Mouse (Mus musculus) heart, embryonic 14.5 days (tissue): ENCODE measurements at regions not wholly inside any gene's neighbourhood (a gene's known extent, or its start where the extent isn't known, plus 50 kb on each side); places are given as distances from the start of the nearest gene placed in this dataset.

Experiments used
- ATAC-seq: fragments of 200-750 bp; cut with Nextera tagmentation; 2 replicates; pipeline ENCODE4 v1.8.0; 2017; ENCODE audit warnings: low read depth, moderate TSS enrichment; ENCODE audit not compliant: insufficient number of reproducible peaks, insufficient read depth, low FRiP score
- H3K27ac ChIP-seq, 2 experiments: fragments of 200-500 bp in 1 of 2; fragments of 300-500 bp in 1 of 2; sonication (generic) in 1 of 2; replicated peaks in 1 of 2; 2 replicates each; pipeline ENCODE4 v1.5.1; 2012 to 2014; ENCODE audit warnings: low read depth in 2 of 2, low read length in 2 of 2, control low read depth in 1 of 2, mild to moderate bottlenecking in 1 of 2, mixed read lengths in 1 of 2; ENCODE audit not compliant: control insufficient read depth in 1 of 2, insufficient read depth in 1 of 2
- H3K27me3 ChIP-seq: fragments of 300-500 bp; sonication (generic); 2 replicates; pipeline ENCODE4 v1.6.1; 2014; ENCODE audit warnings: mild to moderate bottlenecking, low read length, control low read depth; ENCODE audit not compliant: control insufficient read depth, insufficient read depth
- H3K36me3 ChIP-seq: fragments of 300-500 bp; sonication (generic); 2 replicates; pipeline ENCODE4 v1.6.1; 2014; ENCODE audit warnings: mild to moderate bottlenecking, control low read depth, low read length, mixed read lengths; ENCODE audit not compliant: control insufficient read depth, insufficient read depth
- H3K4me1 ChIP-seq, 2 experiments: fragments of 200-500 bp in 1 of 2; fragments of 300-500 bp in 1 of 2; sonication (generic) in 1 of 2; 2 replicates each; pipeline ENCODE4 v1.6.1; 2012 to 2014; ENCODE audit warnings: low read length in 2 of 2, control low read depth in 1 of 2, mixed read lengths in 1 of 2; ENCODE audit not compliant: control insufficient read depth in 2 of 2, insufficient read depth in 2 of 2
- H3K4me2 ChIP-seq: fragments of 300-500 bp; sonication (generic); 2 replicates; pipeline ENCODE4 v1.6.1; 2014; ENCODE audit warnings: mild to moderate bottlenecking, low read length
- H3K4me3 ChIP-seq, 2 experiments: fragments of 200-500 bp in 1 of 2; fragments of 300-500 bp in 1 of 2; sonication (generic) in 1 of 2; 2 replicates each; pipeline ENCODE4 v1.5.1; 2012 to 2014; ENCODE audit warnings: low read length in 2 of 2, mild to moderate bottlenecking in 2 of 2, control low read depth in 1 of 2, low read depth in 1 of 2, moderate library complexity in 1 of 2; ENCODE audit not compliant: control insufficient read depth in 1 of 2, insufficient read depth in 1 of 2
- H3K9ac ChIP-seq: fragments of 300-500 bp; sonication (generic); 2 replicates; pipeline ENCODE4 v1.6.1; 2014; ENCODE audit warnings: mild to moderate bottlenecking, low read length
- H3K9me3 ChIP-seq: fragments of 300-500 bp; sonication (generic); 2 replicates; pipeline ENCODE4 v1.6.1; 2016; ENCODE audit warnings: low read length, control low read depth; ENCODE audit not compliant: control insufficient read depth
- WGBS: fragments of 180-500 bp; shearing (Covaris S2); extraction: QIAGEN DNeasy Blood & Tissue Kit; methylation state at CpG from one replicate; pipeline ENCODE4 v1.1.7; 2014; 5-methylcytosine and 5-hydroxymethylcytosine counted together

GRCm38 (mm10) chr2:128379151-128379550 is 211.9 kb upstream of the Spdye4c start:
- H3K4me3 ChIP-seq = no peak overlapping the region
- H3K4me2 ChIP-seq = peak overlapping the region; percentile 27
- no peaks in the 10 kb centered on the region for H3K27me3 ChIP-seq
- no peak overlapping the region for H3K27ac ChIP-seq
- no peak for ATAC-seq
- H3K4me1 ChIP-seq = peaks cover 8 to 16% of the 10 kb centered on the region in 2 experiments; a peak in 3 of 4 replicates
- H3K36me3 ChIP-seq = no peaks in the 10 kb centered on the region
- 84% methylated on average over 8 of the region's 8 CpGs for WGBS
- H3K9ac ChIP-seq = no peak overlapping the region
- H3K9me3 ChIP-seq = no peaks in the 10 kb centered on the region

- H3K9ac ChIP-seq = no peak overlapping the region
- H3K9me3 ChIP-seq = no peaks in the 10 kb centered on the region
- no peak for ATAC-seq
- H3K4me3 ChIP-seq = no peak overlapping the region
- H3K27me3 ChIP-seq = no peaks in the 10 kb centered on the region
- no peaks in the 10 kb centered on the region for H3K36me3 ChIP-seq
- peaks cover 8 to 16% of the 10 kb centered on the region in 2 experiments; a peak in 3 of 4 replicates for H3K4me1 ChIP-seq
- WGBS = 23% methylated on average over 8 of the region's 8 CpGs
- peak overlapping the region; percentile 27 for H3K4me2 ChIP-seq
- no peak overlapping the region for H3K27ac ChIP-seq
Observed at GRCm38 (mm10) chr2:128379554-128379953, 211.5 kb upstream of the Spdye4c start.

GRCm38 (mm10) chr2:128380581-128380980 is 210.4 kb upstream of the Spdye4c start:
- ATAC-seq = no peak
- Histone ChIP-seq H3K4me3 (no peak overlapping the region), H3K4me1 (peaks cover 8 to 16% of the 10 kb centered on the region in 2 experiments; a peak in 3 of 4 replicates), H3K27me3 (no peaks in the 10 kb centered on the region), H3K27ac (no peak overlapping the region), H3K4me2 (no peak overlapping the region), H3K36me3 (no peaks in the 10 kb centered on the region), H3K9ac (no peak overlapping the region), H3K9me3 (no peaks in the 10 kb centered on the region)
- 45% methylated on average over 7 of the region's 7 CpGs for WGBS

- no peaks in the 10 kb centered on the region for H3K27me3 ChIP-seq
- H3K9ac ChIP-seq = no peak overlapping the region
- H3K4me2 ChIP-seq = no peak overlapping the region
- no peaks in the 10 kb centered on the region for H3K36me3 ChIP-seq
- H3K9me3 ChIP-seq = no peaks in the 10 kb centered on the region
- H3K4me1 ChIP-seq = peaks cover 8 to 16% of the 10 kb centered on the region in 2 experiments; a peak in 3 of 4 replicates
- 59% methylated on average over 5 of the region's 5 CpGs for WGBS
- no peak for ATAC-seq
- no peak overlapping the region for H3K27ac ChIP-seq
- no peak overlapping the region for H3K4me3 ChIP-seq
Observed at GRCm38 (mm10) chr2:128381684-128382205, 209.3 kb upstream of the Spdye4c start.

- Histone ChIP-seq H3K4me2 (no peak overlapping the region), H3K4me3 (no peak overlapping the region), H3K36me3 (no peaks in the 10 kb centered on the region), H3K27me3 (no peaks in the 10 kb centered on the region), H3K27ac (no peak overlapping the region), H3K9ac (no peak overlapping the region), H3K9me3 (no peaks in the 10 kb centered on the region), H3K4me1 (peaks cover 8 to 19% of the 10 kb centered on the region in 2 experiments; a peak in 3 of 4 replicates)
- WGBS = 23% methylated on average over 4 of the region's 4 CpGs
- ATAC-seq = no peak
Observed at GRCm38 (mm10) chr2:128382473-128382872, 208.5 kb upstream of the Spdye4c start.

- peaks cover 10 to 34% of the 10 kb centered on the region in 2 experiments for H3K4me1 ChIP-seq
- H3K9ac ChIP-seq = no peak overlapping the region
- no peaks in the 10 kb centered on the region for H3K27me3 ChIP-seq
- H3K4me2 ChIP-seq = no peak overlapping the region
- WGBS = 76% methylated on average over 10 of the region's 10 CpGs
- no peak overlapping the region for H3K27ac ChIP-seq
- no peaks in the 10 kb centered on the region for H3K36me3 ChIP-seq
- no peak for ATAC-seq
- no peaks in the 10 kb centered on the region for H3K9me3 ChIP-seq
- no peak overlapping the region for H3K4me3 ChIP-seq
Observed at GRCm38 (mm10) chr2:128384612-128385011, 206.4 kb upstream of the Spdye4c start.

GRCm38 (mm10) chr2:128386846-128387621 is 204.0 kb upstream of the Spdye4c start:
- Histone ChIP-seq H3K27ac (no peak overlapping the region), H3K27me3 (no peaks in the 10 kb centered on the region), H3K4me2 (no peak overlapping the region), H3K4me3 (no peak overlapping the region), H3K9me3 (no peaks in the 10 kb centered on the region), H3K4me1 (peaks cover 7 to 31% of the 10 kb centered on the region in 2 experiments), H3K9ac (no peak overlapping the region), H3K36me3 (no peaks in the 10 kb centered on the region)
- no peak for ATAC-seq
- 64% methylated on average over 4 of the region's 4 CpGs for WGBS
